Mouse (Mus musculus): ENCODE results near the gene Nlgn2. TPM values are rescaled to one million over a fixed set of nuclear protein-coding genes. Genes with fewer than 3 reads are reported as not detected.

The Nlgn2 gene
- polyA plus RNA-seq, 1 experiment, result 5.1 TPM

Other genes starting within 250 kb of the Nlgn2 start
- 4.1 and 5.6 TPM in 2 replicates for gene Atp1b2, start 231.8 kb downstream of the Nlgn2 start, polyA plus RNA-seq (2012; rRNA removed)
- gene Shbg, start 219.9 kb downstream of the Nlgn2 start, polyA plus RNA-seq (2012; rRNA removed), result not detected in 2 replicates
- gene Sat2, start 215.8 kb downstream of the Nlgn2 start, polyA plus RNA-seq (2012; rRNA removed), result 1.9 and 2.7 TPM in 2 replicates
- gene Fxr2, start 204.8 kb downstream of the Nlgn2 start, polyA plus RNA-seq (2012; rRNA removed), result 29.6 and 35.8 TPM in 2 replicates
- gene Sox15, start 182.5 kb downstream of the Nlgn2 start, polyA plus RNA-seq (2012; rRNA removed), result 0.18 TPM in 1 of 2 replicates, not detected in the other
- gene Mpdu1, start 175.1 kb downstream of the Nlgn2 start, polyA plus RNA-seq (2012; rRNA removed), result 147 and 171 TPM in 2 replicates
- 20.2 and 20.6 TPM in 2 replicates for gene Cd68, start 171.6 kb downstream of the Nlgn2 start, polyA plus RNA-seq (2012; rRNA removed)
- gene Eif4a1, start 165.4 kb downstream of the Nlgn2 start, polyA plus RNA-seq (2012; rRNA removed), result 354 and 356 TPM in 2 replicates
- gene Senp3, start 155.7 kb downstream of the Nlgn2 start, polyA plus RNA-seq (2012; rRNA removed), result 43.4 and 55.1 TPM in 2 replicates
- 14.4 and 16.2 TPM in 2 replicates for gene Tnfsf13, start 152.0 kb downstream of the Nlgn2 start, polyA plus RNA-seq (2012; rRNA removed)
- gene Tnfsf12, start 141.9 kb downstream of the Nlgn2 start, polyA plus RNA-seq (2012; rRNA removed), result 13.1 and 13.8 TPM in 2 replicates
- gene Tnfsfm13, start 141.7 kb downstream of the Nlgn2 start, polyA plus RNA-seq (2012; rRNA removed), result 2.3 and 2.8 TPM in 2 replicates
- gene Polr2a, start 79.1 kb downstream of the Nlgn2 start, polyA plus RNA-seq (2012; rRNA removed), result 17.5 and 33.3 TPM in 2 replicates
- 0.07 TPM in 1 of 2 replicates, not detected in the other for gene Slc35g3, start 75.8 kb downstream of the Nlgn2 start, polyA plus RNA-seq (2012; rRNA removed)
- gene Zbtb4, start 71.9 kb downstream of the Nlgn2 start, polyA plus RNA-seq (2012; rRNA removed), result 7.5 and 10.7 TPM in 2 replicates
- gene Chrnb1, start 41.8 kb downstream of the Nlgn2 start, polyA plus RNA-seq (2012; rRNA removed), result 7.3 and 10.3 TPM in 2 replicates
- 2.8 and 4.4 TPM in 2 replicates for gene Fgf11, start 35.9 kb downstream of the Nlgn2 start, polyA plus RNA-seq (2012; rRNA removed)
- 38.7 and 39.1 TPM in 2 replicates for gene Tmem102, start 32.2 kb downstream of the Nlgn2 start, polyA plus RNA-seq (2012; rRNA removed)
- gene Gm39566, start 22.5 kb downstream of the Nlgn2 start, polyA plus RNA-seq (2012; rRNA removed), result not detected in 2 replicates
- gene Spem2, start 19.3 kb downstream of the Nlgn2 start, polyA plus RNA-seq (2012; rRNA removed), result not detected in 2 replicates
- gene Spem1, start 15.6 kb downstream of the Nlgn2 start, polyA plus RNA-seq (2012; rRNA removed), result 0.12 TPM in 1 of 2 replicates, not detected in the other
- 194 and 208 TPM in 2 replicates for gene Tmem256, start 730 bp upstream of the Nlgn2 start, polyA plus RNA-seq (2012; rRNA removed)
- 31.6 and 36.1 TPM in 2 replicates for gene Plscr3, start 8.6 kb upstream of the Nlgn2 start, polyA plus RNA-seq (2012; rRNA removed)
- 28.8 and 34.4 TPM in 2 replicates for gene Tnk1, start 20.9 kb upstream of the Nlgn2 start, polyA plus RNA-seq (2012; rRNA removed)
- gene Tmem95, start 40.2 kb upstream of the Nlgn2 start, polyA plus RNA-seq (2012; rRNA removed), result not detected in 2 replicates
- 1.8 and 3.0 TPM in 2 replicates for gene Kctd11, start 43.6 kb upstream of the Nlgn2 start, polyA plus RNA-seq (2012; rRNA removed)
- 16.1 and 16.4 TPM in 2 replicates for gene Acap1, start 57.8 kb upstream of the Nlgn2 start, polyA plus RNA-seq (2012; rRNA removed)
- gene 2810408A11Rik, start 63.2 kb upstream of the Nlgn2 start, polyA plus RNA-seq (2012; rRNA removed), result 3.0 and 3.8 TPM in 2 replicates
- gene Neurl4, start 63.3 kb upstream of the Nlgn2 start, polyA plus RNA-seq (2012; rRNA removed), result 24.4 and 36.7 TPM in 2 replicates
- 69.2 and 79.9 TPM in 2 replicates for gene Gps2, start 76.1 kb upstream of the Nlgn2 start, polyA plus RNA-seq (2012; rRNA removed)
- gene Eif5a, start 84.2 kb upstream of the Nlgn2 start, polyA plus RNA-seq (2012; rRNA removed), result 619 and 694 TPM in 2 replicates
- gene Ybx2, start 98.0 kb upstream of the Nlgn2 start, polyA plus RNA-seq (2012; rRNA removed), result 14.7 and 16.5 TPM in 2 replicates
- gene Slc2a4, start 110.4 kb upstream of the Nlgn2 start, polyA plus RNA-seq (2012; rRNA removed), result 27.4 and 27.5 TPM in 2 replicates
- gene Cldn7, start 127.0 kb upstream of the Nlgn2 start, polyA plus RNA-seq (2012; rRNA removed), result 1,377 and 1,643 TPM in 2 replicates
- gene Ctdnep1, start 143.4 kb upstream of the Nlgn2 start, polyA plus RNA-seq (2012; rRNA removed), result 134 and 154 TPM in 2 replicates
- gene Elp5, start 144.7 kb upstream of the Nlgn2 start, polyA plus RNA-seq (2012; rRNA removed), result 70.5 and 78.1 TPM in 2 replicates
- gene Gabarap, start 153.4 kb upstream of the Nlgn2 start, polyA plus RNA-seq (2012; rRNA removed), result 527 and 719 TPM in 2 replicates
- gene Phf23, start 158.0 kb upstream of the Nlgn2 start, polyA plus RNA-seq (2012; rRNA removed), result 16.3 and 17.3 TPM in 2 replicates
- 5.5 and 5.8 TPM in 2 replicates for gene Dvl2, start 162.8 kb upstream of the Nlgn2 start, polyA plus RNA-seq (2012; rRNA removed)
- gene Acadvl, start 177.6 kb upstream of the Nlgn2 start, polyA plus RNA-seq (2012; rRNA removed), result 92.8 and 125 TPM in 2 replicates
- 5.1 and 5.9 TPM in 2 replicates for gene Dlg4, start 179.2 kb upstream of the Nlgn2 start, polyA plus RNA-seq (2012; rRNA removed)
- not detected in 2 replicates for gene Asgr1, start 216.3 kb upstream of the Nlgn2 start, polyA plus RNA-seq (2012; rRNA removed)